Mouse (Mus musculus) liver, embryonic 16.5 days (tissue): ENCODE measurements around the gene Nme4. TPM values are rescaled to one million over a fixed set of nuclear protein-coding genes. Genes with fewer than 3 reads are reported as not detected.

Experiments used
- ATAC-seq: fragments of 200-750 bp; cut with Nextera tagmentation; 2 replicates; pipeline ENCODE4 v1.8.0; 2017; ENCODE audit warnings: low read depth, mild to moderate bottlenecking, moderate number of reproducible peaks, moderate library complexity
- H3K27ac ChIP-seq: fragments of 300-500 bp; sonication (generic); 2 replicates; pipeline ENCODE4 v1.5.1; 2014; ENCODE audit warnings: mild to moderate bottlenecking, low read length
- H3K27me3 ChIP-seq: fragments of 300-500 bp; sonication (generic); 2 replicates; pipeline ENCODE4 v1.6.1; 2014; ENCODE audit warnings: low read depth, low read length, mixed read lengths; ENCODE audit not compliant: control insufficient read depth, insufficient read depth
- H3K36me3 ChIP-seq: fragments of 300-500 bp; sonication (generic); 2 replicates; pipeline ENCODE4 v1.6.1; 2014; ENCODE audit warnings: mild to moderate bottlenecking; ENCODE audit not compliant: control insufficient read depth, insufficient read depth
- H3K4me1 ChIP-seq: fragments of 300-500 bp; sonication (generic); 2 replicates; pipeline ENCODE4 v1.6.1; 2014; ENCODE audit warnings: low read depth, low read length, mixed read lengths; ENCODE audit not compliant: control insufficient read depth
- H3K4me2 ChIP-seq: fragments of 300-500 bp; sonication (generic); 2 replicates; pipeline ENCODE4 v1.6.1; 2014; ENCODE audit warnings: low read depth, low read length, mixed read lengths
- H3K4me3 ChIP-seq: fragments of 300-500 bp; sonication (generic); 2 replicates; pipeline ENCODE4 v1.5.1; 2014; ENCODE audit warnings: low read depth, mild to moderate bottlenecking, low read length
- H3K9ac ChIP-seq: fragments of 300-500 bp; sonication (generic); 2 replicates; pipeline ENCODE4 v1.6.1; 2014; ENCODE audit warnings: low read depth, low read length
- H3K9me3 ChIP-seq: fragments of 300-500 bp; sonication (generic); replicated peaks from 2 replicates; pipeline ENCODE4 v1.6.1; 2016; ENCODE audit warnings: low read length; ENCODE audit not compliant: control insufficient read depth
- WGBS: fragments of 180-500 bp; shearing (Covaris S2); extraction: QIAGEN DNeasy Blood & Tissue Kit; methylation state at CpG from one replicate; pipeline ENCODE4 v1.1.7; 2014; ENCODE audit not compliant: insufficient replicate concordance; 5-methylcytosine and 5-hydroxymethylcytosine counted together
- polyA plus RNA-seq: library from polyadenylated mRNA; unstranded; fragments of >200 nt; fragmentation: Nextera tagmentation; extraction: Ambion mirVana; gene quantifications from 2 replicates; pipeline ENCODE4 v1.2.1, GENCODE M21; 2015

The Nme4 gene
- 30.1 and 30.9 TPM in 2 replicates for polyA plus RNA-seq

DNA sequence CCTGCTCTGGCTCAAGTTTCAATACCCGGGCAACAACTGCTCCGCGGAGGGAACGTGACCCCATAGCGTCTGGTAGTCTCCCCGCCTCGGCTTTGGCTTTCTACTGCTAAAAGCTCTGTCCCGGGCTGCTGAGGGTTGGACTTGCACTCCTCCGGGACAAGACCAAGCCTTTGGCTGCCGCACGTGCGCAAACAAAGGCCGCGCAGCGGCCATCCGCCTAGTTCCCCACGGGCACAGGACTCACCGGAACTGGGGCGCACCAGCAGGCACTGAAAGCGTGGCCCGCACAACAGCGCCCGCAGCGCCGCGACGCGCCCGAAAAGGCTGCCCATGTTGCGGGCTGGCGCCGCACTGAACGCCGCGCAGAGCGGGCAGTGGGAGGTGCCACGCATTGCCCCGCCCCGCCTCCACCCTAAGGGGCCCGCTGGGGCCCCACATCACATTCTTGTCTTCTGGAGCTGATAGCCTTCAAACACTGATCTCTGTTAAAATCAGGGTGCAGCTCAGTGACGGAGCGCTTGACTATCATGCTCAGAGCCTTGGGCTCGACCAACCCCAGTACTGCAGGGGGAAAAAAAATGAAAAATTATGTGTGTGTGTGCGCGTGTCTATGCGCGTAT, at the start of gene Nme4:
Gene Nme4, minus strand, starts transcription at position 482 of the 620 bp plus-strand sequence.
- H3K4me3 ChIP-seq: peak within 1 kb of the TSS; percentile 69
- 2% methylated on average over 47 of the region's 47 CpGs for WGBS
- H3K9ac ChIP-seq: peak within 1 kb of the TSS; percentile 65
- no peaks in the 10 kb centered on the region for H3K9me3 ChIP-seq
- no peaks in the 10 kb centered on the region for H3K36me3 ChIP-seq
- ATAC-seq: peak; percentile 84
- no peaks in the 10 kb centered on the region for H3K27me3 ChIP-seq
- peak within 1 kb of the TSS; percentile 91 for H3K4me2 ChIP-seq
- H3K27ac ChIP-seq: peak within 1 kb of the TSS; percentile 21
- peaks cover 19% of the 10 kb centered on the region for H3K4me1 ChIP-seq

DNA sequence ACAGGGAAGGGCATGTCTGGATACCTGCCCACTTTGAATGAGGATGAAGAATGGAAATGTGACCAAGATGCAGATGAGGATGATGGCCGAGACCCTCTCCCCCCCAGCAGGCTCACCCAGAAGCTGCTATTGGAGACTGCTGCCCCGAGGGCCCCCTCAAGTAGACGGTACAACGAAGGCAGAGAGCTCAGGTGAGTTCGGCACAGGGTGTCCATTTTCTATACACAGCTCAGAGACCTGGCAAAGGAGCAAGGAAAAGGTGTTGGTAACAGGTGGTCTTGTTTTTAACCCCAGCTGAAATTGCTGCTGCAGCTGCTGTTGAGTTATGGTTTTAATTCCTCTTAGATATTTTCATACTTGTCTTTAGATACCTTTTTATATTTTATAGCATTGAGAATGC, 48.0 kb upstream of the Nme4 start:
- 87% methylated on average over 5 of the region's 5 CpGs for WGBS
- ATAC-seq: no peak
- no peak overlapping the region for H3K4me2 ChIP-seq
- H3K9me3 ChIP-seq: no peaks in the 10 kb centered on the region
- no peaks in the 10 kb centered on the region for H3K27me3 ChIP-seq
- peaks cover 15% of the 10 kb centered on the region for H3K36me3 ChIP-seq
- H3K9ac ChIP-seq: no peak overlapping the region
- no peak overlapping the region for H3K27ac ChIP-seq
- H3K4me1 ChIP-seq: peaks cover 14% of the 10 kb centered on the region
- H3K4me3 ChIP-seq: no peak overlapping the region

- ATAC-seq: no peak
- peaks cover 15% of the 10 kb centered on the region for H3K36me3 ChIP-seq
- H3K9me3 ChIP-seq: no peaks in the 10 kb centered on the region
- no peaks in the 10 kb centered on the region for H3K27me3 ChIP-seq
- H3K9ac ChIP-seq: no peak overlapping the region
- H3K27ac ChIP-seq: no peak overlapping the region
- peaks cover 17% of the 10 kb centered on the region for H3K4me1 ChIP-seq
- no peak overlapping the region for H3K4me3 ChIP-seq
- 73% methylated on average over 4 of the region's 4 CpGs for WGBS
- no peak overlapping the region for H3K4me2 ChIP-seq
Measured at GRCm38 (mm10) chr17:26142796-26143195, 47.4 kb upstream of the Nme4 start.

GRCm38 (mm10) chr17:26138901-26139381, 43.5 kb upstream of the Nme4 start:
- H3K4me1 ChIP-seq: peaks cover 19% of the 10 kb centered on the region
- WGBS: under 1% methylated on average over 45 of the region's 58 CpGs
- H3K27ac ChIP-seq: peak overlapping the region; percentile 86
- no peaks in the 10 kb centered on the region for H3K27me3 ChIP-seq
- peak overlapping the region; percentile 97 for H3K4me2 ChIP-seq
- H3K9me3 ChIP-seq: no peaks in the 10 kb centered on the region
- peak; percentile 72 for ATAC-seq
- H3K9ac ChIP-seq: peak overlapping the region; percentile 93
- peak overlapping the region; percentile 94 for H3K4me3 ChIP-seq
- peaks cover 11% of the 10 kb centered on the region for H3K36me3 ChIP-seq

- Histone ChIP-seq H3K36me3 (peaks cover 6% of the 10 kb centered on the region; the same call in 1 of the 2 replicates), H3K4me1 (peaks cover 19% of the 10 kb centered on the region), H3K9ac (peak within 1 kb of the TSS; percentile 93), H3K4me2 (peak within 1 kb of the TSS; percentile 97), H3K4me3 (peak within 1 kb of the TSS; percentile 94), H3K27ac (peak within 1 kb of the TSS; percentile 86), H3K9me3 (no peaks in the 10 kb centered on the region), H3K27me3 (no peaks in the 10 kb centered on the region)
- under 1% methylated on average over 42 of the region's 42 CpGs for WGBS
- ATAC-seq: peak; percentile 93
Measured at GRCm38 (mm10) chr17:26138239-26138836, 42.9 kb upstream of the Nme4 start, which contains the start of gene Axin1. Axin1 (plus strand) TSS chr17:26138688.

DNA sequence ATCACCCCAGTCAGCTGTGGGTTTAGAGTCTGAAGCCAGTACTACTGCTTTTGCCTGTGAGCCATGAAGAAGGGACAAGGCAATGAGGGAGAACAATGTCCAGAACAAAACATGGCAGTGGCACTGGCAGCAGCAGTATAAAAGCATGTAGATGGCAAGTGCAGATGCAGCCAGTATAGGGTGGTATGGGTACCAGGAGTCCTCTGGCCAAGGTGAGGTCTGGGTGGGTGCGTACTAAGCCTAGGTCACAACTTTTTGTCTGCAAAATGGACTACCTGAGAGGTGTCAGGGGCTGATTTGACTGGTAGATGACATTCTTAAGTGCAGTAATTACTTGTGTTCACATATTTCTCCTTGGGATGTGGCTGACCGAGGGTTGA, 42.3 kb upstream of the Nme4 start:
- no peaks in the 10 kb centered on the region for H3K9me3 ChIP-seq
- H3K4me3 ChIP-seq: peak overlapping the region; percentile 94
- H3K9ac ChIP-seq: peak overlapping the region; percentile 93
- ATAC-seq: no peak
- 61% methylated on average over 2 of the region's 2 CpGs for WGBS
- no peaks in the 10 kb centered on the region for H3K27me3 ChIP-seq
- peak overlapping the region; percentile 86 for H3K27ac ChIP-seq
- peak overlapping the region; percentile 97 for H3K4me2 ChIP-seq
- peaks cover 19% of the 10 kb centered on the region for H3K4me1 ChIP-seq
- 0 out of 2 replicates have a peak, but pooled peaks cover under 1% of the 10 kb centered on the region for H3K36me3 ChIP-seq

DNA sequence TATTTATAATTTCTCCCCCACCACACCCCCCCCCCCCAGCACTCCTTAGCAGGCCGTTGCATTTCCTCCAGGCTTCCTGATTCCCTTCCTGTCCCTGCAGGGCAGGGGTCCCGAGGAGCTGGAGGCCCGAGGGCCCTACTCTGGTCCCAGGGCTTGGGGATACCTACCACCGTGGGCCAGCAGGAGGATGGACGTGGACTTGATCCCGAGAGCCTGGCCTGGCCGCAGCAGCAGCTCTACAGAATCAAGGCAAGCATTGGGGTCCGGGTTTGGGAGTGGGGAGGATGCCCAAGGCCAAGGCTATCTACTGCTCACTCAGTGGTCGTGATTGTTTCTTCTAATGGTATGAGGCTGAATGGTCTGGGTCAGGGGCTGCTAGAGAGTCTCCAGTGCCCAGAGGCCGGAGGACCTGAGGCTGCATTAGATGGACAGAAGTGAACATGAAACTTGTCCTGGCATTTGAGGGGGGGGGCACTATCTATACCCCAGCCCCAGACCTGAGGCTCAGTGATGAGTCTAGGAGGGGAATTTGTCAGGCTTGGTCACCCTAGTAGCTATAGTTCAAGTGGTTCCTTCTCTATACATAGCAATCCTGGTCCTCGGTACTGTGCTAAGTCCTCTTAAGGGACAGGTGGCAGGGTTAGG, 41.8 kb upstream of the Nme4 start:
- Histone ChIP-seq H3K4me3 (no peak overlapping the region), H3K9me3 (no peaks in the 10 kb centered on the region), H3K4me1 (peaks cover 19% of the 10 kb centered on the region), H3K36me3 (no peaks in the 10 kb centered on the region), H3K27me3 (no peaks in the 10 kb centered on the region), H3K27ac (no peak overlapping the region), H3K9ac (no peak overlapping the region; the same call in 1 of the 2 replicates), H3K4me2 (no peak overlapping the region; the same call in 1 of the 2 replicates)
- ATAC-seq: no peak
- 67% methylated on average over 11 of the region's 11 CpGs for WGBS

GRCm38 (mm10) chr17:26131856-26132853, 36.8 kb upstream of the Nme4 start:
- no peaks in the 10 kb centered on the region for H3K27me3 ChIP-seq
- H3K27ac ChIP-seq: no peak overlapping the region
- H3K4me3 ChIP-seq: no peak overlapping the region
- WGBS: 80% methylated on average over 18 of the region's 18 CpGs
- no peak overlapping the region for H3K4me2 ChIP-seq
- no peaks in the 10 kb centered on the region for H3K9me3 ChIP-seq
- no peak for ATAC-seq
- no peak overlapping the region for H3K9ac ChIP-seq
- no peaks in the 10 kb centered on the region for H3K4me1 ChIP-seq
- H3K36me3 ChIP-seq: peaks cover 9% of the 10 kb centered on the region; the same call in 1 of the 2 replicates
